Mouse (Mus musculus): ENCODE data around the gene Pls1. TPM values are rescaled to one million over a fixed set of nuclear protein-coding genes. Genes with fewer than 3 reads are reported as not detected.

Gene Pls1
- polyA plus RNA-seq (2014; fragmentation: Illumina TruSeq; extraction: RNeasy Lipid Tissue Mini Kit (QIAGEN cat#74804); ENCODE audit: insufficient read depth, low read depth, low replicate concordance): 5.0 TPM

DNA sequence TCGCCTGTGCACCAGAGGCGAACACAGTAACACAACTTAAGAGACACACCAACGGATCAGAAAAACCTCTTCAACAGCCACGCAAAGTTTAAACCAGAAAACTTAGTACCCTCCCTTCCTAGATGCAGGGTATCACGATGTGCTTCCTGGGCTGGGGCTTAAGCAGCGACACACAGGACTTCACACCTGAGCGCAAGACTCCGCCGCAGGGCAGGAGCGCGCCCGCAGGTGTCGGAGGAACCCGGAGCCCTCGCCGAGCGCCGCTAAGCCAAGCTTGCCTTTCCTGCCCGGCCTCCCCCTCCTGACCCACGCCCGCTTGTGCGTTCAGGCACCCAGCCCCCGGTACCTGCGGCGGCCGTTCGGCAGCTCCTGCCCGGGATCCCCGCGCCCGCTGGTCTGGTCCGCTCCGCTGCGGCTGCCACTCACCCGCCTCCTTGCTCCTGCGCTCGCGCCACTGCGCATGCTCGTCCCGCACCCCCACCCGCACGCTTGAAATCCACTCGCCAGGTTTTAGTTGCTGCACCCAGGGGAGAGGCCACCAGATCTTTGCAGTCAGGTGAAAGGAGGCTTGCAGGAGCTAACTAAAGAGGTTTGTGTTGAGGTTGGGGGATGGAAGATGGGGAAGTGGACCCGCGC is at the start of gene Pls1:
TSS of gene Pls1 (minus strand) at position 487 of the 636 bp plus-strand sequence.

DNA sequence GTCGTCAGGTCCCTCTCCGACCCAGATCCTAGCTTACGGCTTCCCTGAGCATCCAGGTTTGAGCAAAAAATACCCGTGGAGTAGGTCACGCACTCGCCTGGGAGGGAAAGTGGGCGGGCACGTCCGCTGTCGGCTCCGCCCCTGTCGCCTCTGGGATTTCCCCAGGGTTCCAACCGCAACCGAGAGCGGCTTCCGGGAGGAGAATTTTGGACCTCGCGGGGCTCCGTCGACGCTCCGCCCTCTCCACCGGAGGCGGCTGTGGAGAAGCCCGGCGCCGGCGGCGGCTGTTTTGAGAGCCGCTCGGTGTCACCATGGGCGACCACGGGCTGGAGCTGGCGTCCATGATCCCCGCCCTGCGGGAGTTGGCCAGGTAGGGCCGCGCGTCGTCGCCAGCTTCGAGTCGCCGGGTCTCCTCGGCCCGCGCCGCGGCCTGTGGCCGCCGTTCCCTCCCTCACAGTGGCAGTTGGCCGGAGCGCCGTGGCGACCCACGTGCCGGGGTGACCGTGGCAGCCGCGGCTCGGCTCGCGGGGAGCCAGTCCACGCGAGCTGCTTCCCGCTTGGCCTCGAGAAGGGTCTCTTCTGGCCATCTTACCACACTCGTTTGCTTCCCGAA is 12.4 kb upstream of the Pls1 start, which contains the start of gene Atr:
TSS of gene Atr (plus strand) at position 184 of the 613 bp plus-strand sequence.

DNA sequence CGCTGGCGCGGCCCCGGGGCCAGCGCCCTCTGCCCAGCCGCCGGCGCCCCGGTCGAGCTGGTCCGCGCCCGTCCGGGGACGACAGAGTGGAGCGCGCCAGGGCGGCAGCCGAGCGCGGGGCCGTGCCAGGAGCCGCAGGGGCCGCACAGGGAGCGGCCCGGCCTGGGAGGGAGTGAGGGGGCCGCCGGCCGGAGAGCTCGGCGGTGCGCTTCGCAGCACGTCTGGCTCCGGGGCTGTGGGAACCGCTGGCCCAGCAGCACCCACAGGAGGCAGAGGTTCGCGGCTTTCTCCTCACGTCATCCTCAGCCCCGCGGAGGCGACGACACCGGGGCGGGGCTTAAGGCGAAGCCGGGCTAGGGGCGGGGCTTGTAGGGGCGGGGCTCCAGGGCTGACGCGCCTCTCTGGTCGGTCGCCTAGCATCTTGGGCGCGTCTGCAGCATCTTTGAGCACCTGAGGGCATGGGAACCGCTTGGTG is 95.0 kb downstream of the Pls1 start, which contains the start of gene Trpc1:
TSS of gene Trpc1 (minus strand) at position 339 of the 475 bp plus-strand sequence.

Other genes starting within 250 kb of the Pls1 start
- 154 TPM for gene Pcolce2, start 207.7 kb downstream of the Pls1 start, polyA plus RNA-seq (2014; fragmentation: Illumina TruSeq; extraction: RNeasy Lipid Tissue Mini Kit (QIAGEN cat#74804); ENCODE audit: insufficient read depth, low read depth, low replicate concordance)
- 3.2 TPM for gene Trpc1, start 94.9 kb downstream of the Pls1 start, polyA plus RNA-seq (2014; fragmentation: Illumina TruSeq; extraction: RNeasy Lipid Tissue Mini Kit (QIAGEN cat#74804); ENCODE audit: insufficient read depth, low read depth, low replicate concordance)
- 2.8 TPM for gene Atr, start 12.3 kb upstream of the Pls1 start, polyA plus RNA-seq (2014; fragmentation: Illumina TruSeq; extraction: RNeasy Lipid Tissue Mini Kit (QIAGEN cat#74804); ENCODE audit: insufficient read depth, low read depth, low replicate concordance)
- gene Xrn1, start 109.4 kb upstream of the Pls1 start, polyA plus RNA-seq (2014; fragmentation: Illumina TruSeq; extraction: RNeasy Lipid Tissue Mini Kit (QIAGEN cat#74804); ENCODE audit: insufficient read depth, low read depth, low replicate concordance): 3.5 TPM

Data from lung, adult 10 weeks (tissue).